Mouse (Mus musculus) neutrophil, adult 5-6 weeks (primary cell): Measurements from ENCODE around the gene Tspear. TPM values are rescaled to one million over a fixed set of nuclear protein-coding genes. Genes with fewer than 3 reads are reported as not detected.
"Not testable (repeated sequence)": the region's sequence is repeated elsewhere in the genome, so short reads cannot be mapped to it uniquely, and the experiment has no call there.

ENCODE experiments used
- ATAC-seq: fragments of 151-379, 151-347 bp; 2 replicates; pipeline ENCODE4 v1.8.0; 2017; ENCODE audit warnings: mild to moderate bottlenecking, moderate TSS enrichment; ENCODE audit not compliant: insufficient number of reproducible peaks, poor library complexity, low FRiP score, severe bottlenecking; ENCODE audit errors: extremely low read depth
- total RNA-seq: library from RNA; stranded (forward); fragments of 200-1000 nt; gene quantifications from 2 replicates; pipeline ENCODE4 v1.2.3, GENCODE M21; 2017

The Tspear gene
- total RNA-seq, 1 experiment from 2014 or later, result not detected

GRCm38 (mm10) chr10:77706326-77706725 lies 20.0 kb downstream of the Tspear start, which contains the start of gene Gm10272:
Gene Gm10272, plus strand, starts transcription at chr10:77706626.
- ATAC-seq, result no peak

- no peak for ATAC-seq
Measured at GRCm38 (mm10) chr10:77709831-77710230, 23.5 kb downstream of the Tspear start.

GRCm38 (mm10) chr10:77711157-77711556 lies 24.8 kb downstream of the Tspear start, which contains the start of gene Gm10024:
Gene Gm10024, plus strand, starts transcription at chr10:77711457.
- ATAC-seq, result not testable (repeated sequence)

GRCm38 (mm10) chr10:77713734-77714133 lies 27.4 kb downstream of the Tspear start:
- ATAC-seq, result no peak

GRCm38 (mm10) chr10:77715507-77715906 lies 29.1 kb downstream of the Tspear start, which contains the start of gene Gm10142:
Gene Gm10142, plus strand, starts transcription at chr10:77715807.
- ATAC-seq, result no peak

- ATAC-seq, result not testable (repeated sequence)
Measured at GRCm38 (mm10) chr10:77720299-77720698, 33.9 kb downstream of the Tspear start, which contains the start of gene Krtap12-1. Gene Krtap12-1, plus strand, starts transcription at chr10:77720599.

GRCm38 (mm10) chr10:77724855-77725254 lies 38.5 kb downstream of the Tspear start:
- no peak for ATAC-seq

- ATAC-seq, result no peak
Measured at GRCm38 (mm10) chr10:77726186-77726585, 39.8 kb downstream of the Tspear start, which contains the start of gene Gm10100. Gene Gm10100, plus strand, starts transcription at chr10:77726486.

GRCm38 (mm10) chr10:77728280-77728679 lies 41.9 kb downstream of the Tspear start:
- ATAC-seq, result no peak

GRCm38 (mm10) chr10:77729241-77729640 lies 42.9 kb downstream of the Tspear start:
- no peak for ATAC-seq

GRCm38 (mm10) chr10:77735928-77736327 lies 49.6 kb downstream of the Tspear start:
- no peak for ATAC-seq

GRCm38 (mm10) chr10:77738929-77739328 lies 52.6 kb downstream of the Tspear start:
- no peak for ATAC-seq

- not testable (repeated sequence) for ATAC-seq
Measured at GRCm38 (mm10) chr10:77741924-77742688, 55.7 kb downstream of the Tspear start, which contains the start of gene Gm18596. Gene Gm18596, minus strand, starts transcription at chr10:77742638.

GRCm38 (mm10) chr10:77750686-77751085 lies 64.3 kb downstream of the Tspear start:
- not testable (repeated sequence) for ATAC-seq

- not testable (repeated sequence) for ATAC-seq
Measured at GRCm38 (mm10) chr10:77751254-77751653, 64.9 kb downstream of the Tspear start, which contains the start of gene Gm9736. Gene Gm9736, minus strand, starts transcription at chr10:77751354.

- not testable (repeated sequence) for ATAC-seq
Measured at GRCm38 (mm10) chr10:77752312-77752711, 65.9 kb downstream of the Tspear start.

GRCm38 (mm10) chr10:77753448-77753847 lies 67.1 kb downstream of the Tspear start:
- ATAC-seq, result no peak

- not testable (repeated sequence) for ATAC-seq
Measured at GRCm38 (mm10) chr10:77759582-77759981, 73.2 kb downstream of the Tspear start, which contains the start of gene Gm3233. Gene Gm3233, minus strand, starts transcription at chr10:77759682.

GRCm38 (mm10) chr10:77769727-77770126 lies 83.4 kb downstream of the Tspear start:
- ATAC-seq, result no peak

GRCm38 (mm10) chr10:77771225-77771624 lies 84.9 kb downstream of the Tspear start, which contains the start of gene Gm3238:
Gene Gm3238, minus strand, starts transcription at chr10:77771325.
- not testable (repeated sequence) for ATAC-seq
